Mouse (Mus musculus) liver, adult 2 months (tissue): Measurements from ENCODE around the gene Trip11.

Experiments used
- CTCF ChIP-seq: fragments of 200-500 bp; IDR thresholded peaks from 2 replicates; pipeline ENCODE4 v1.5.1; 2011; ENCODE audit warnings: low read depth, low read length, control low read depth
- POLR2A ChIP-seq: fragments of 200-500 bp; IDR thresholded peaks from 2 replicates; pipeline ENCODE4 v1.6.1; 2011; ENCODE audit warnings: low read length, control low read depth; ENCODE audit not compliant: insufficient read depth; ENCODE audit errors: extremely low read depth

DNA sequence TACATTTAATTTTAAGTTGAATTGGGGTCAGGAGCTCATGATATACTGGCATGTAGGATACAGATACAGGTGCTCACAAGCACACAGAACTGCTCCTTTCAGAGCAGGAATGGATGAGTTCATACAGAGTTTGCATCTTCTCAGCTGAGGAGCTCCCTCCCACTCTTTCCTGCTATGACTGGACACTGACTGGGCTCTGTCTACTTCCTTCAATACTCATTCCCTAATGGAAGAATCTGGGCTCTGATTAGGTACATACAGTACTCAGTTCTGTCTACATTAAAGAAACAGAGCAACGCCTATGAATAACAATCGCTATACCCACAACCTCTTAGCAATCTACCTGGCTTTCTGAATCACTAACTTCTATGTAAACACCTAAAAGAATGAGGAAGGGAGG lies 20.2 kb downstream of the Trip11 start:
- TF ChIP-seq POLR2A (no peak), CTCF (no peak)
